Mouse (Mus musculus) heart, embryonic 14.5 days (tissue): ENCODE measurements around the gene Tmem219. TPM values are rescaled to one million over a fixed set of nuclear protein-coding genes. Genes with fewer than 3 reads are reported as not detected.

Source experiments
- ATAC-seq: fragments of 200-750 bp; cut with Nextera tagmentation; 2 replicates; pipeline ENCODE4 v1.8.0; 2017; ENCODE audit warnings: low read depth, moderate TSS enrichment; ENCODE audit not compliant: insufficient number of reproducible peaks, insufficient read depth, low FRiP score
- H3K27ac ChIP-seq, 2 experiments: fragments of 200-500 bp in 1 of 2; fragments of 300-500 bp in 1 of 2; sonication (generic) in 1 of 2; replicated peaks in 1 of 2; 2 replicates each; pipeline ENCODE4 v1.5.1; 2012 to 2014; ENCODE audit warnings: low read depth in 2 of 2, low read length in 2 of 2, control low read depth in 1 of 2, mild to moderate bottlenecking in 1 of 2, mixed read lengths in 1 of 2; ENCODE audit not compliant: control insufficient read depth in 1 of 2, insufficient read depth in 1 of 2
- H3K27me3 ChIP-seq: fragments of 300-500 bp; sonication (generic); 2 replicates; pipeline ENCODE4 v1.6.1; 2014; ENCODE audit warnings: mild to moderate bottlenecking, low read length, control low read depth; ENCODE audit not compliant: control insufficient read depth, insufficient read depth
- H3K36me3 ChIP-seq: fragments of 300-500 bp; sonication (generic); 2 replicates; pipeline ENCODE4 v1.6.1; 2014; ENCODE audit warnings: mild to moderate bottlenecking, control low read depth, low read length, mixed read lengths; ENCODE audit not compliant: control insufficient read depth, insufficient read depth
- H3K4me1 ChIP-seq, 2 experiments: fragments of 200-500 bp in 1 of 2; fragments of 300-500 bp in 1 of 2; sonication (generic) in 1 of 2; 2 replicates each; pipeline ENCODE4 v1.6.1; 2012 to 2014; ENCODE audit warnings: low read length in 2 of 2, control low read depth in 1 of 2, mixed read lengths in 1 of 2; ENCODE audit not compliant: control insufficient read depth in 2 of 2, insufficient read depth in 2 of 2
- H3K4me2 ChIP-seq: fragments of 300-500 bp; sonication (generic); 2 replicates; pipeline ENCODE4 v1.6.1; 2014; ENCODE audit warnings: mild to moderate bottlenecking, low read length
- H3K4me3 ChIP-seq, 2 experiments: fragments of 200-500 bp in 1 of 2; fragments of 300-500 bp in 1 of 2; sonication (generic) in 1 of 2; 2 replicates each; pipeline ENCODE4 v1.5.1; 2012 to 2014; ENCODE audit warnings: low read length in 2 of 2, mild to moderate bottlenecking in 2 of 2, control low read depth in 1 of 2, low read depth in 1 of 2, moderate library complexity in 1 of 2; ENCODE audit not compliant: control insufficient read depth in 1 of 2, insufficient read depth in 1 of 2
- H3K9ac ChIP-seq: fragments of 300-500 bp; sonication (generic); 2 replicates; pipeline ENCODE4 v1.6.1; 2014; ENCODE audit warnings: mild to moderate bottlenecking, low read length
- H3K9me3 ChIP-seq: fragments of 300-500 bp; sonication (generic); 2 replicates; pipeline ENCODE4 v1.6.1; 2016; ENCODE audit warnings: low read length, control low read depth; ENCODE audit not compliant: control insufficient read depth
- WGBS: fragments of 180-500 bp; shearing (Covaris S2); extraction: QIAGEN DNeasy Blood & Tissue Kit; methylation state at CpG from one replicate; pipeline ENCODE4 v1.1.7; 2014; 5-methylcytosine and 5-hydroxymethylcytosine counted together
- polyA plus RNA-seq: library from polyadenylated mRNA; unstranded; fragments of >200 nt; fragmentation: Nextera tagmentation; extraction: Ambion mirVana; gene quantifications from 2 replicates; pipeline ENCODE4 v1.2.1, GENCODE M21; 2014

Tmem219 gene
- polyA plus RNA-seq, 1 experiment from 2014 or later, result 21.6 TPM

GRCm38 (mm10) chr7:126952646-126953045 lies 29.9 kb upstream of the Tmem219 start:
- Histone ChIP-seq H3K4me1 (peaks cover 4 to 9% of the 10 kb centered on the region in 2 experiments; a peak in 2 of 4 replicates), H3K36me3 (no peaks in the 10 kb centered on the region), H3K27me3 (peaks cover 35% of the 10 kb centered on the region), H3K9ac (no peak overlapping the region), H3K4me3 (no peak overlapping the region), H3K27ac (no peak overlapping the region), H3K4me2 (no peak overlapping the region), H3K9me3 (no peaks in the 10 kb centered on the region)
- no peak for ATAC-seq
- WGBS, result 1% methylated on average over 8 of the region's 8 CpGs

- 14% methylated on average over 4 of the region's 4 CpGs for WGBS
- Histone ChIP-seq H3K4me3 (no peak overlapping the region), H3K9ac (no peak overlapping the region), H3K9me3 (no peaks in the 10 kb centered on the region), H3K4me2 (no peak overlapping the region), H3K27ac (no peak overlapping the region), H3K27me3 (peaks cover 35% of the 10 kb centered on the region), H3K4me1 (peaks cover 4 to 9% of the 10 kb centered on the region in 2 experiments; a peak in 2 of 4 replicates), H3K36me3 (no peaks in the 10 kb centered on the region)
- ATAC-seq, result no peak
These were observed 29.0 kb upstream of the Tmem219 start for GRCm38 (mm10) chr7:126951741-126952140.

- Histone ChIP-seq H3K27ac (no peak overlapping the region), H3K9ac (no peak overlapping the region), H3K36me3 (no peaks in the 10 kb centered on the region), H3K4me3 (no peak overlapping the region), H3K4me1 (peaks cover 4 to 9% of the 10 kb centered on the region in 2 experiments; a peak in 2 of 4 replicates), H3K9me3 (no peaks in the 10 kb centered on the region), H3K27me3 (peaks cover 35% of the 10 kb centered on the region), H3K4me2 (peak overlapping the region; percentile 95; the same call in 1 of the 2 replicates)
- ATAC-seq, result no peak
- 6% methylated on average over 26 of the region's 26 CpGs for WGBS
These were observed 28.2 kb upstream of the Tmem219 start for GRCm38 (mm10) chr7:126950647-126951615.

GRCm38 (mm10) chr7:126949793-126950646 lies 27.3 kb upstream of the Tmem219 start, which contains the start of gene Sez6l2:
TSS of gene Sez6l2 (plus strand) at chr7:126950563.
- H3K9me3 ChIP-seq, result no peaks in the 10 kb centered on the region
- peak within 1 kb of the TSS; percentile 95 for H3K4me2 ChIP-seq
- 0 out of 2 replicates have a peak, but pooled peaks cover 4% of the 10 kb centered on the region for H3K36me3 ChIP-seq
- peak within 1 kb of the TSS; percentile 39 to 46 for H3K4me3 ChIP-seq
- WGBS, result under 1% methylated on average over 42 of the region's 42 CpGs
- peaks cover 4 to 9% of the 10 kb centered on the region in 2 experiments; a peak in 2 of 4 replicates for H3K4me1 ChIP-seq
- H3K27ac ChIP-seq, result no peak within 1 kb of the TSS
- peak within 1 kb of the TSS; percentile 39; the same call in 1 of the 2 replicates for H3K9ac ChIP-seq
- peak; percentile 83 for ATAC-seq
- H3K27me3 ChIP-seq, result peaks cover 35% of the 10 kb centered on the region

GRCm38 (mm10) chr7:126949403-126949792 lies 26.7 kb upstream of the Tmem219 start, which contains the start of gene Asphd1:
TSS of gene Asphd1 (minus strand) at chr7:126949582.
- Histone ChIP-seq H3K4me3 (peak within 1 kb of the TSS; percentile 39 to 46), H3K9ac (peak within 1 kb of the TSS; percentile 39; the same call in 1 of the 2 replicates), H3K36me3 (peaks cover 11% of the 10 kb centered on the region; the same call in 1 of the 2 replicates), H3K27ac (no peak within 1 kb of the TSS), H3K4me1 (peaks cover 4 to 9% of the 10 kb centered on the region in 2 experiments; a peak in 2 of 4 replicates), H3K9me3 (no peaks in the 10 kb centered on the region), H3K4me2 (peak within 1 kb of the TSS; percentile 95), H3K27me3 (peaks cover 35% of the 10 kb centered on the region)
- no peak; the same call in none of the 2 replicates for ATAC-seq
- 1% methylated on average over 21 of the region's 21 CpGs for WGBS

- H3K9me3 ChIP-seq, result no peaks in the 10 kb centered on the region
- H3K9ac ChIP-seq, result no peak overlapping the region
- peaks cover 11% of the 10 kb centered on the region; the same call in 1 of the 2 replicates for H3K36me3 ChIP-seq
- H3K27ac ChIP-seq, result no peak overlapping the region
- H3K4me1 ChIP-seq, result peaks cover 4 to 9% of the 10 kb centered on the region in 2 experiments; a peak in 2 of 4 replicates
- 75% methylated on average over 10 of the region's 10 CpGs for WGBS
- H3K4me2 ChIP-seq, result no peak overlapping the region
- H3K27me3 ChIP-seq, result peaks cover 35% of the 10 kb centered on the region
- no peak overlapping the region for H3K4me3 ChIP-seq
- ATAC-seq, result no peak
These were observed 25.9 kb upstream of the Tmem219 start for GRCm38 (mm10) chr7:126948626-126949025.

- H3K27me3 ChIP-seq, result peaks cover 16% of the 10 kb centered on the region
- 60% methylated on average over 3 of the region's 3 CpGs for WGBS
- H3K4me2 ChIP-seq, result no peak overlapping the region
- peaks cover 14% of the 10 kb centered on the region; the same call in 1 of the 2 replicates for H3K36me3 ChIP-seq
- no peak overlapping the region for H3K27ac ChIP-seq
- no peaks in the 10 kb centered on the region for H3K9me3 ChIP-seq
- H3K4me3 ChIP-seq, result no peak overlapping the region
- peaks cover 4 to 9% of the 10 kb centered on the region in 2 experiments; a peak in 2 of 4 replicates for H3K4me1 ChIP-seq
- H3K9ac ChIP-seq, result no peak overlapping the region
- ATAC-seq, result no peak
These were observed 23.8 kb upstream of the Tmem219 start for GRCm38 (mm10) chr7:126946530-126946929.
